Mouse (Mus musculus): ENCODE data around the gene Slc20a1.

Slc20a1 gene

DNA sequence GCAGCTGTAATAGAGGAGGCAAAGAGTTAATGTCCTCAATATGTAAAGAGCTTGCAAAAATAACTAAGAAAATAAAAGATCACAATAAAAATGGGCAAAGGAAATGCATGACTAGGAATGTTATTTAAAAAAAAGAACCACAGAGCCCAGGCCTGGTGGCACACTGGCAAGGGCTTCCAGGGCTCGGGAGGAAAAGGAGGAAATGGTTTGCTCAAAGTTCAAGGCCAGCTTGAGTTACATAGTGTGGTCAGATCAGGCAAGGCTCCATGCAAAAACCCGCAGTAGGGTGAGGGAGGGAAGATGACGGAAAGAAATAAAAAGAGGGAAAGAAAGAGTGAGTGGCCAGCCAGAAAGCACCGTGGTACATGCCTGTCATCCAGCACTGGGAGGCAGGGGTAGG is 30.0 kb downstream of the Slc20a1 start:
- DNase-seq: no peak

DNA sequence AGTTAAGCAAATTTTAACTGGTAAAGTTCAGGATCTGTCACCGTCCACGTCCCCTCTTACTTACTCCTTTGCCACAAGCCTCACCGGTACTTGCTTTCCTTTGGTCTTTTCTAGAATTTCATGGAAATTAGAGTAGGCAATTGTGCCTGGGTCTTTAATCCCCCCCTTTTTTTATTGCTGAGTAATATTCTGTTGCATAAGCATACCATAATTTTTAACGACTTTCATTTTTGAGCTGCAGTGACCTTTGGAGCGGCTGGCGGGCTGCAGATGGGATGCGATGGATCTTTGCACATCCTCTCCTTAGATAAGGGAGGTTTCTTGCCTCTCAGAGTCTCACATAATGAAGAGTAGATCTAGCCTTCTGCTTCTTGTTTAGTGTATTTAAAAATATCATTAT is 30.8 kb downstream of the Slc20a1 start:
- DNase-seq: no peak

DNA sequence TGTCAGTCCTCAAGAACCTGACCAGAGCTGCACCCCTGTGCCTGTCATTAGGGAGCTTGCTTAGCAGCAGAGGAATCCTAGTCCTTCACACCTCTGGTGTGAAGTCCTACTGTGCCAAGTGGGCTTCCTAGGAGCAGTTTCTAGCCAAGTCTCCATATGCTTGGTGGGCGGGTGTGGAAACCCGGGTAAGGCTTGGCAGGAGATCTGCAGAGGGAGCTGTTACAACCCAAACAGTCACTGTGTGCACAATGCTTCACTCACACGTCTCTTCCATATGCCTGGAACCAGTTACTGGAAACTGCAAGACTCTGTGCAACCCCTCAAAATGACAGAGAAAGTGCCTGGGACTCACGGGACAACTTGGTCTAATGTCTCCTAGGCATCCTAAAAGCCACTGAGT is 33.5 kb downstream of the Slc20a1 start:
- DNase-seq: no peak

DNA sequence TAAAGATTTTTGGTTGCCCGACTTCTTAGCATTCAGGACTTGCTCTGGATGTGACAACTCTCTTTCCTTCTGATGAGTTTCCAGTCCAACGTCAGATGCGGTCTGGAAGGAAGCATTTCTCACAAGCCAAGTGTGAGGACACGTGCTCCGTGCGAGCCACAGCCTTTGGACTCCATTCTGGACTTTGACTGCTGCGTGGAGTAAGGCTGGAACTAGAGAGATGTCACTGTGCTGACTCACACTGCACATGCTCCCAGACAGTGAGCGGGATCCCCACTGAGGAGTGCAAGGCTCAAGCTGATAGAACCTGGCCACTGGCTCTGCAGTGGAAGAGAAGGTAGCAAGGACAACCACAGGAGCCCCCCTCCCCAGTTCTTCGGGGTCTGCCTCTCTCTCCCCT is 33.9 kb downstream of the Slc20a1 start:
- DNase-seq: no peak

DNA sequence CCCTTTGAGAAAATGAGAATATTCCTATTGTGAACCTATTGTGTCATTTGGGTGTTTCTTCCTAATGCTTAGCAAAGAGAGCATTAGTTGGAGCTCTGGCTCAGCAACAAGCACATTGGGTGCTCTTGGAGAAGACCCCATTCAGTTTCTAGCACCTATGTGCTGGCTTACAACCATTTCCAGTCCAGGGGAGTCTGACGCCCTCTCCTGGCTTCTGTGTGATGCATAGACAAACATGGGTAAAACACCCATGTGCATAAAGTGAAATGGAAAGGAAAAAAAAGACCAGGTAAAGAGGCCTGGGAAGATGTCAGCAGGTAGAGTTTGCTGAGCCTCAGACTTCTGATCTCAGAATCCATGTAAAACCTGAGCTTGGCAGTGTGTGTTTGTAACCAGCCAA is 34.7 kb downstream of the Slc20a1 start:
- DNase-seq: no peak

DNA sequence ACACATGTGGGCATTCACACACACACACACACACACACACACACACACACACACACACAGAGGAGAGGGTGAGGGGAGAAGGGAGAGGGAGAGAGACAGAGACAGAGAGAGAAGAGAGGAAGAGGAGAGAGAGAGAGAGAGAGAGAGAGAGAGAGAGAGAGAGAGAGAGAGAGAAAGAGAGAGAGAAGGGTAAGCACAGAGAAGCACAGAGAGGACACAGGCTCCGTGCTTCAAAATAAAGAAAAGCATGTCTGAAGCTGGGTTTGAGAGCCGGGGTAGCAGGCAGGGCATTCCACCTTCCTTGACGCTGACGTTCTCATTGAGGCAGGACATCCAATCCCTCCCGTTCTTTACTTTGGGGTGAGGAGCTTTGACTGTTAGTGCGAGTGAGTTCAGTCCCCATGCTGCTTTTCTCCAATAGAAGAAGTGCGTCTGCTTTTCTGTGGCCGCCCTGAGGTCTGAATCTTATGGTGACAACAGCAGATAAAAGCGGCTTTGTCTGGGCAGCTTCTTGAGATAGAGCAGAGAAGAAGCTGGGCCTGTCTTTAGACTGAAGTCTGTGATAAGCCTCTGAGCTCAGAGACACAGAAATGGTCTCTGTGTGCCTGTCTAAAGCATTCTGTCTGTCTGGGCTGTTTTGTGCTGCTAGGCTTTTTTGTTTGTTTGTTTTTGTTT is 35.4 kb downstream of the Slc20a1 start:
- no peak for DNase-seq

DNA sequence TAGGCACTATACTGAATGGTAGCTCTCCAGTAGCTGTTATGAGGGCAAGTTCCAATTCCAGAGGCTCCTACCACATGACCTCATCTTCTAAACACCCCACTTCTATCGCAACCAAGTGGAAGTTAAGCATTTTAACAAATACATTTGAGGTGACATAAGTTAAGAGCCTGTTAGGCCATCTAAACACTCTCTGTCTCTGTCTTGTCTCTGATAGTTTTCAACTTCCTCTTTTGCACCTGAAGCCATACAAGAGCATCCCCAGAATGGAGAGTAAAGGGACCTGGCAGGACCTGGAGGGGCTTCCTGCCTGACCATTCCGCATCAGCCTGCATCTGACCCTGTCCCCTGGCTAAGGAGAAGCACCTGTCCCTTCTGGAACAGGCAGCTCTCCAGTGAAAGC is 36.2 kb downstream of the Slc20a1 start:
- no peak for DNase-seq

DNA sequence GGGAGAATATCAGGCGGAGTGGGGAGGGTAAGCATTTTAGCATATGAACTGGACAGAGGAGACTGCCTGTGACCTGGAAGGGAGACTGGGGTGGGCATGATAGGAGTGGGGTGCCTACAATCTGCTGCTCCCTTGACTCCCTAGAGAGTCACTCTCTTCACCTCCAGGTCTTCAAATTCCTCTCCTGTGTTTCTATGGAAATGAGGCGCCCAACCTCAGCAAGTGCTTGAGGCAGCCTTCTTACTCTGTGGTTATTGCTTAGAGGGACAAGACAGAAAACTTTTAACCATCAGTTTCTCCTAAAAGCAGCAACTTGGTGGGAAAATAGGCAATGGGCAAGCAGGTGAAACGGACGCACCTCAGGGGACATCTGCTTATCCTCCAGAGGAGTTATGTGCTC is 38.0 kb downstream of the Slc20a1 start:
- no peak for DNase-seq

DNA sequence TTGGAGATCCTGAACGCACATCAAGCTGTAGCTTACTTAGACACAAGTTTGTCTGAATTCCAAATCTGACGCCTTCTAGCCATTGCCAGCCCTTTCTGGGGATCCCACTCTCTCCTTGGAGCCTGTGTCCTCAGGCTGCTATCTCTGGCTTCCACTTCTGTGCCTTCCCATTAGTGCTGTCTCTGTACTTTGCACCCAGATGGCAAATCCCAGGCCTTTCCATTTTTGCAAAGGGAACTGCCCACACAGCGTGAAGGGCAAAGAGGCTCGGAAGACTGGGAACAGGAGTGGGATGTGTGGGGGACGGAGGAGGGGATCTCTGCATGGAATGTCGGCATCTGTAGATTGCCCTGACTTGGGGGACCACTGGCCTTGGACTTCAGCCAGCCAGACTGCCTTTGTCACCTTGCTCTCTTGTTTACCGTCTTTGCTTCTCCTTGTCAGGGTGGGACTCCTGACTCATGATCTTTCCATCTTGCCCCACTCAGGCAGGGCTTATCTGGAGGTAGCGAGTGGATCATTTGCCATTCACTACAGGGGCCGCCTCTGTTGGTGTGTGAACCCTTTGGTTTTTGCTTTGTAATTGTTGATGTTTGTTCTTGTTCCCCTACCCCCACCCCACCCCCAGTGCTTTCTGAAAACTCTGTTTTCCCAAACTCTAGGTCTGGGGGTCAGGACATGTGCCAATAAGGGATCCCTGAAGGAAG is 42.3 kb downstream of the Slc20a1 start:
- DNase-seq: no peak

DNA sequence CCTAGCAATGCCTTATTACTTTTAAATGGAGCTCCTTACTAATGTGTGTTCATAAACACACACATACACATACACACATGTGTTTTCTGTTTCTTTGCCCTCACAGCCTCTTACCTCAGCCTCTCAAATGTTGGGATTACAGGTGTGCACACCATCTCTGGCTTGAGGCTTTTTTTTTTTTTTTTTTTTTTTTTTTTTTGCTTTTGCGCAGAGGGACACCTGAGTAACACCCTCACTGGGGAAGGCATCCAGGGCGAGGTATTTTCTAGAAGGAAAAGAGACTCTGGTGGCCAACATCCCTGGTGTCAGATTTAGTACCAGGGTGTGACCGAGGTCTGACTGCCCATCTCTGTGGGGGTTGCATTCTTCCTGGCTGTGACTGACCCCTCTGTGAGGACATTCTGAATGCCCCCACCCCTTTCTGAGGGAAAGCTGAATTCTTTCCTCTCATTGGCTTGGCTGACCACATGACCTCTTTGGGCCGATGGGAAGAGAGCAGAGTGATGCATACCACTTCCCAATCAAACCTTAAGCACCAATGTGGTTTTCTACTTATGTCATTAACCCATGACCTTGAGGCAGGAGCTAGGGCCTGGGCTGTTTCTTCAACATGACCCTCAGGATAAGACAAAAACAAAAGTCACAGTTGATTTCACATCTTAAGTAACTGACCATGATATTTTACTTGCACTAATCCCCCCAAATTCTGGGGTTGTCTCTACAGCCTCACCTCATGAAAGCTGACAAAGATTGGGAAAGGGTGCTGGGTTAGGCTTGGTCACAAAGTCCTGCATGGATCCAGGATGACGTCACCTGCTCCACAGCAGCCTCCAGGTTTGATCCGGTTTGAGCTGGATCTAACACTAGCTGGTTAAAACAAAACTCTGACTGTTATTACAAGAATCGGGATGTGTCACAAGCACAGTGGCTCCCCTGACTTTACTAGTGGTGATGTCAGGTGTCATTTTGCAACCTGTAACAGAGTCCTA is 43.6 kb downstream of the Slc20a1 start:
- peak; percentile 28 for DNase-seq

DNA sequence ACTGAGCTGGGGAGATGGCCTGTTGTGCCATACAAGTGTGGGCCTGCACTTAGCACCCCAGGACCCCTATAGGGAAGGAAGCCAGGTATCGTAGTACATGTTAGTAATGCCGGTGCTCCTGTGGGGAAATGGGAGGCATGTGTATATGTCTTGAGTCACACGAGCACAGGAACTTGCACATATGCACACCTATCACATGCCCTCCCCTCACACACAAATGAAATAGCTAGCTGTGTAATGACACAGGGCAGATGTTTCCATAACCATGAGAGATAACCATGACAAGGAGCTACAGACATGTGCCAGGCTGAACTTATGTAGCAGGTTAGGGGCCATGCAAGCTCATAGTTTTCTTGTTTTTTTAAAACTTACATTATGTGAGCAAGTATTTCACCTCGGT is 44.4 kb downstream of the Slc20a1 start:
- DNase-seq: no peak

DNA sequence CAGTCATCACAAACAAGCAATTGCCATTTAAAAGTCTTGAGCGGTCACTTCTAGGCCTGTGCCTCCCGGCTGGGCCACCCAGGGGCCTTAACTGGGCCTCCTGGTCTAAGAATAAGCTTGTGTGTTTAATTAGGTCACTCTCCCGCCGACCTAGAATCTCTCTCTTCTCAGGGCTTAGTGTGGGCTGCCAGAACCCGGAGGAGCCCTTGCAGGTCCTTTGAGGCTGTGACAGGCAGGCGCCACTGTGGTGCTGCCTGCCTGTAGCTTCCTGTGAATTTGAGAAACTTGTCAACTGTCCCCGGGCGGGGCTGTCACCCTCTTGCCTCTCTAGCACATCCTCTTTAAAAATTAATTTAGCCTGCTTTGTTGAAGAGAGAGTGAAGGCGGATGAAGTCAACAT is 45.2 kb downstream of the Slc20a1 start:
- DNase-seq: no peak

DNA sequence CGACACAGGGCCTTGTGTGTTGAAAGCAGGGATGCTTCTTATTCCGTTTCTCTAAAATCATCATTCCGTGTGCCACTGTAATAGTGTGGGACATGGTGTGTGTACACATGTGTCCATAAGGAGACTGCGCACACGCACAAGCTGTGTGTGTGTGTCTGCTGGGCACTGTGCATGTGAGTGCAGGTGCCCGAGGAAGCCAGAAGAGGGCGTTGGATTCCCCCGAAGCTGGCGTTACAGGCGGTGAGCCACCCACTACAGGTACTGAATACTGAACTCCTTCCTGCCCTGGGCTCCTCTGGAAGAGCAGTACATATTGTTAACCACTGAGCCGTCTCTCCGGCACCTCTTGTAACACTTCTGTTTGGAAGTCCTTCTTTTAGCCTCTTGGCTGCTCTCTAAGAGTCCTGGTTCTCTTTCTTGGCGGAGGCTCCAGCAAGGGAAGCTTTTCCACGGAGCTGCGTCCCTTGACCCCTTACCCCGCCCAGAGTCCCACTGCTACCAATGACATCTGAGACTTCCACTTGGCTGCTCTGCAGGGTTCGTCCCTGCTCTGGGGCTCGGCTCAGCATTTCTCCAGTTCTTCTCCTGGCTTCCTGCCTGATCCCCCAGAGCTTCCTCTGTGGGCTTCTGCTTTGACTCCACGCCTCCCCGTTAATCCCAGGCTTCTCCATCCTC is 46.0 kb downstream of the Slc20a1 start:
- DNase-seq: no peak

DNA sequence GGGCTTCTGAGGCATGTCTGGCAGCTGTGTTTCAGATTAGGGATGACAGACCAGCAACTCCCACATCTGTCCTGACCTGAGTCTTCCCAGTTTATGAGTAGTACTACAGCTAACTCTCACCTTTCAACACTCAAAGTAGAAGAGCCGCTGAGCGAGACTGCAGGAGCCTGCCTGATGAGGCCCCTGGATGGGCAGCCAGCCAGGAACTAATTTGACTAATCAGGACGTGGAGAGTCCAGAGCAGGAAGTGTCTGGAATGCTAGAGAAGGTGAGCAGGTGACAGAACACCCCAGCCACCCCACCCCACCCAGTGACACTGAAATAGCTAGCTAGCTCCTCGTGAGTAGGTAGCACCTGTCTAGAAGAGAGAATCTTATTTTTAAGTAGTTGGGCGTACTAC is 47.1 kb downstream of the Slc20a1 start:
- DNase-seq: no peak

DNA sequence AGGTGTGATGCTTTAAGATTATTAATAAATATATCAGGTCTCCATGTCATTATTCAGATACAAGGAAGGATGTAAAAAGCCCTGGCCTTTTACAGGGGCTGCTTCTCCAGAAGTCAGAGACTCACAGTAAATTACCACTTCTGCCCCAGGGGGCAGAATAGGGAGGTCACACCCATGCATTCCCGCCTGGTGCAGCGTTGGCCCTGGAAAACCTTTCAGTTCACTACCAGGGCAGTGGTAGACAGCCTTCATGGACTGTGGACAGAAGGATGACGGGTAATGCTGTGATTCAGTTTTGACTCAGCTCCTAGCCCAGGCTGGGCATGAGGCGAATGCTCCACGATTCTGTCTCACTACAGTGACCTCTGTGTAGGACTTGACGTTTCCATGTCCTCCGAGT is 47.9 kb downstream of the Slc20a1 start:
- no peak for DNase-seq

DNA sequence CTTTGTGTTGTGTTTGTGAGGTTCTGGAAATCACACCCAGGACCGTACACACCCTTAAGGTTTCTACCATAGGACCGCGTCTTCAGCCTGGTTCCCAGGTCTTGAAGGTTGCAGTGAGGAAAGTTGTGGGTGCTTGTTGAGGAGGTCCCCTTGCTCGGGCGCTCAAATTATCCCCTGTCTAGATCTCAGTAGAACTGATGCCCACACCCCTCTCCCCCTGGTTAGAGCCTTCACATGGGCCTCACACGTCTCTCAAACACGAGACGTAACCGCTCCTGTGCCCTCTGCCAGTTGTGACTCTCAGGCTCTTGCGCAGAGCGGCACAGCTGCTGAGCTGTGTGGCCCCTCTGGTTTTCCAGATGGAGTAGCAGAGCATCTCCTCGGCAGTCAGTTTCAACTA is 48.4 kb downstream of the Slc20a1 start:
- DNase-seq: no peak

DNA sequence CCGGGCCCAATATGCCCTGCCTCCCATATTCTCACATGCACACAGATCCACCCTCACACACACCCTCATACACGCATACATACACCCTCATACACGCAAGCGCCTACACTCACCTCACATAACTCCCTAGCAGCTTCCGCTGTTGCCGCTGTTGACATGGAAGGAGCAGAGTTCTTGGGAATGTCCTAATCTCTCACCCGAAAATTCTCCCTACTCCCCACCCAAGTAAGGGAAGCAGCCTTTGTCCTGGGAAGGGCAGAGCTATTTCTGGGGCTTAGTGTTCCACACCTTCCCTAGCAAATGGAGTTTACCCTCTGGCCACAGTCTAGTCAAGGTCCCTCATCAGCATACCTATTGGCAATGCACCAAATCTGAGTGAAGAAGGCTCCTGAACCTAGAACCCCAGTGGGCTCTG is 49.1 kb downstream of the Slc20a1 start:
- DNase-seq: no peak

DNA sequence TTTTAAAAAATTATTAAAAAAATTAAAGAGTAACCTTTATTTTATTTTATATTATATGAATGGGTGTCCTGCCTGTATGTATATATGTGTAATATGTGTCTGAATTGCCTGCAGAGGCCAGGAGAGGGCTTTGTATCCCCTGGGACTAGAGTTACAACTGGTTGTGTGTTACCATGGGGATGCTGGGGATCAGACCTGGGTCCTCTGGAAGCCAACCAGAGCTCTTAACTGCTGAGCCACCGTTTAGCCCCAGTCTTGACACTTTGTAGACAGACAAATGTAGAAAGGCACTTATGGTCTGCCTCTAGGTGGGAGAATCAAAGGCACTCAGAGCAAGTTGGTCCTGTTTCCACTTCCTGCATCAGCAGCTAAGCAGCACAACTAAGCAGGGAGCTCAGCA is 50.8 kb downstream of the Slc20a1 start:
- DNase-seq: no peak

DNA sequence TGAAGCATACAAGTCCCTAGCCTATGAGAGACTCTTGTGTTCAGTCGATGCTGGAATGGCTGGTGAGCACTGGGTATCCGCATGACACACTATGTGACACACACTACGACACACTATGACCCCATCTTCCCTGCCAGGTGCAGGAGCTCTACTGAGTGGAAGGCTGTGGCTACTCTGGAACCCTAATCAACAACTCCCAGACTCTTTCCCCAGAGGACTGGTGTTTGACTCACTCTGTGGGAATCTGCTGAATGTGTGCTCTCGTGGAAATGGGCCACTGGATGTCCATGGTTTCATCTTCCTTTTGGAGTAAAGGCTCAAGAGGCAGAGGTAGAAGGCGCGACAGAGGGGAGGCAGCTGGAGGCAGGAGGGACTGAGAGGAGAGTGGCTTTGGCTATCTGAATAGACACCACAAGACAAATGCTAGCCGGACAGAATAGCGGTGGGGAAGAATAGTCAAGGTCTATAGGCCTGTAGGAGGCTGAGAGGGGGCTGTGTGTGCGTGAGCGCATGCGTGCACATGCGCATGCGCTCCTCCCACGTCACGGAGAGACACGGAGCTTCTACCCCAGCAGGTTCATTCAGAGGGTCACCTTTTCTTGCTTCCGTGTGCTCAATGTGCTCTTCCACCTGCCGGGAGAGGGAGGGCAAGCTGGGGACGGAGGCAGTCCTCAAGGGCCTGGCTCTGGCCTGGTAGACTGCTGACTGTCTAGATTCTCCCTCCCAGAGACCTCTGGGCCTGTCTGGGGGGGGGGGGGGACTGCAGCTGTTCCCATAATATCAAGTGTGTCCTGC is 54.5 kb downstream of the Slc20a1 start:
- no peak for DNase-seq

DNA sequence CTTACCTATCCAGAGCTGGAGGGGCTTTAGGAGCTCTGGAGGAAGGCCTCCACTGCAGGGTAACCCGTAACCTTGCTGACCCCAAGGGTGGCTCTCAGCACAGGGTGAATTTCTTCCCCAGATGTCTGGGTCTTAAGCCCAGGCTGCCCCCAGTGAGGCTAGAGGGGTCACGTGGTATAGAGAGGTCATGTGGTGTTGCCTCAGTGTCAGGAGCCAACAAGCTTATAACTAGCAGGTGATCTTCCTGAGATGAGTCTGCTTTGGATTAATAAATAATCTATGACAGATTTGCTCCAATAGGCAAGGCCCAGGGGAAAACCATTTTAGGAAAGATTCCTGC is 55.0 kb downstream of the Slc20a1 start:
- no peak for DNase-seq

DNA sequence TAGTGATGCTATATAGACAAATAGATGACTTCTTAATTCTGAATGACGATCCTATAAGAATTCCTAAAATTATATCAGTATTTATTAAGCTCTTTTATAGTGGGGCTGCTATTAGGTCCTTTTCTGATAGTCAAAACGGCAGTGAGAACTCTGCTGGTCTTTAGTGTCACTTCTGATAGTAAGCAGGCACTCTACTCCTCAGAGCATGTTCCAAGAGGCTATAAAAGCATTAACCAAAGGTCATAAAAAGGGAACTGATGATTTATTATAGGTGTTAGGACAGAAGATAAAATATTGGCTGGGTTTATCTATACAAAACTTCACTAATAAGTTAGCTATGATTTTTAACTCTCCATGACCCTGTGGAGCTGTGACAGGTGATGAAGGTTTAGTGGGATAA is 55.5 kb downstream of the Slc20a1 start:
- DNase-seq: no peak

DNA sequence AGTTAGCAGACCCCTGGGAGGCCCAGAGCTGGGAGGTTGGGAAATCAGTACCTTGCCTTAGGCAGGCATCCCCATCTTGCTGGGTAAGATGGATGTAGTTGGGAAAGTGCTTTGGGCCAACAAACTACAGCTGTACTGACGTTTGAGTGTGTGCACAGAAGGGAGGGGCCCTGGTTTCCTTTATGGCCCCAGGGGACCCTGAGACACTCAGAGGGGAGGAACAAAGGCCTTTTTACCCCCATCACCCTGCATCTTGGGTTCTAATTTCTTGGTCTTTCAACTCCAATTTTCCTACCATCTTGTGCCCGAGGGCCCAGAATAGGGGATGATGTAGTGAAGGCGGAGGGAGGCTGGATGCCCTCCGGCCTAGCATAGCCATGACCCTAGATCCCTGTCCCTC is 57.4 kb downstream of the Slc20a1 start:
- no peak for DNase-seq
